Mouse (Mus musculus) stomach, postnatal 0 days (tissue): Measurements from ENCODE around the gene Mtln.

Experiments
- CTCF ChIP-seq: IDR thresholded peaks from 2 replicates; pipeline ENCODE4 v1.5.1; 2016; ENCODE audit warnings: antibody characterized with exemption, low read depth, mild to moderate bottlenecking, moderate library complexity
- EP300 ChIP-seq: optimal IDR thresholded peaks from 2 replicates; pipeline ENCODE3; 2016; ENCODE audit warnings: antibody characterized with exemption

GRCm38 (mm10) chr2:127742637-127743036 is 49.7 kb downstream of the Mtln start:
- TF ChIP-seq CTCF, result no peak
- no peak for TF ChIP-seq EP300
